Mouse (Mus musculus): ENCODE data around the gene Elf4. TPM values are rescaled to one million over a fixed set of nuclear protein-coding genes. Genes with fewer than 3 reads are reported as not detected.

The Elf4 gene
- total and polyA plus RNA-seq, 3 experiments = 3.4 to 15.3 TPM; not detected in 1

DNA sequence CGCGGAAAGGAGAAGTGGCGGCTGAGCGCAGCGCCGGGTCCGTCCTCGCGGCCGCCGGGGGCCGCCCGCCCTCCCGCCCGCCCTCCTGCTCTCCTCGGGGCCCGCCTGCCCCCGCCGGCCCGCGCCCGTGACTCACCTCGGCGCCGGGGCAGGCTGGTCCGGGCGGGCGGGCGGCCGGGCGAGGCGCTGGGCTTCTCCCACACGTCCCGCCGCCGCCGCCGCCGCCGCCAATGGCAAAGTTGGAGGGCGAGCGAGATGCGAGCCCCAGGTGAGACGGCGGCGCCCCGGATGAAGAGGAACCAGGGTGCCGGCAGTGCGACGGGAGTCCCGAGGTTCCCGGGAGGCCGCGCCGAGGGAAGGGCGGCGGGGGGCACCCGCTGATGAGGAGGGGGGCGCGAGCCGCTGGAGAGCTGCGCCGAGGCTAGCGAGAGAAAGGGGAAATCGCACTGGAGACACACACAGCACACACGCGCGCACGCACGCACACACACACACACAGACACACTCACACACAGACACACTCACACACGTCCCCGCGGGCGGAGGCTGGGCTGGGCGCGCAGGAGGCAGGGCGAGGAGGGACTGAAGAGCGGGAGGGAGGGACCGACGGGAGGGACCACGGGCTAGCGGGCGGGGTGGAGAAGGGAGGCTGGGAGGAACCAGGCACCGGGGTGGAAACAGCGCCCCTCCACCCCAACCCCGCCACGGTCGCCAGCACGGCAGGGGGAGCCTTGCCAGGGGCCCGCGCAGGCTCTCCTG is 9.0 kb downstream of the Elf4 start:
- peak; percentile 85 for DNase-seq (ENCODE audit: low read depth, low spot score)
- H3K36me3 ChIP-seq (ENCODE audit: control insufficient read depth in 1 of 2, insufficient read depth in 2 of 2, low read length in 2 of 2) = peaks cover 0 to 8% of the 10 kb centered on the region in 2 experiments; a peak in 2 of 4 replicates
- peaks cover 26% of the 10 kb centered on the region for H3K79me2 ChIP-seq (ENCODE audit: control insufficient read depth, insufficient read depth, low read length, poor library complexity)
- peak overlapping the region; percentile 89 to 91 for H3K4me3 ChIP-seq (ENCODE audit: control insufficient read depth in 1 of 2, insufficient read depth in 1 of 2, low read depth in 2 of 2, low read length in 2 of 2)
- no peaks in the 10 kb centered on the region for H3K27me3 ChIP-seq (ENCODE audit: control insufficient read depth in 1 of 2, insufficient read depth in 2 of 2, low read length in 2 of 2)
- H3K27ac ChIP-seq (ENCODE audit: control insufficient read depth, low read depth, low read length) = peak overlapping the region; percentile 42; the same call in 1 of the 2 replicates
- TF ChIP-seq NELFE (IDR thresholded peaks at IDR 0.05; ENCODE audit: low read depth, low read length) (peak; percentile 58), SMC3 (IDR thresholded peaks at IDR 0.05; ENCODE audit: low read depth, low read length) (no peak), ZKSCAN1 (IDR thresholded peaks at IDR 0.05; ENCODE audit: low read depth, low read length) (no peak), SIN3A (IDR thresholded peaks at IDR 0.05; ENCODE audit: low read length) (peak; percentile 50), USF2 (IDR thresholded peaks at IDR 0.05; ENCODE audit: borderline replicate concordance in 1 of 2, insufficient read depth in 1 of 2, low read depth in 1 of 2, low read length in 2 of 2) (no peak), CTCF (IDR thresholded peaks at IDR 0.05 in 2 of 3, conservative IDR thresholded peaks at IDR 0.05 in 1 of 3; ENCODE audit: control insufficient read depth in 1 of 3, insufficient read depth in 1 of 3, low read depth in 2 of 3, low read length in 3 of 3, poor library complexity in 1 of 3, severe bottlenecking in 1 of 3) (peak in 1 of 3 experiments; percentile 4; a peak in 2 of 6 replicates), POLR2A (IDR thresholded peaks at IDR 0.05; ENCODE audit: control insufficient read depth in 1 of 2, insufficient read depth in 1 of 2, low read depth in 1 of 2, low read length in 2 of 2, poor library complexity in 1 of 2) (peak; percentile 37 to 45; a peak in 2 of 4 replicates), POLR2AphosphoS2 (IDR thresholded peaks at IDR 0.05; ENCODE audit: low read length) (peak; percentile 30; the same call in 1 of the 2 replicates), KAT2A (conservative IDR thresholded peaks at IDR 0.05; ENCODE audit: low read depth, low read length) (no peak), ZMIZ1 (IDR thresholded peaks at IDR 0.05; ENCODE audit: low read depth, low read length) (0 out of 2 replicates have a peak, but pooled peaks have one; percentile 38), MAZ (IDR thresholded peaks at IDR 0.05; ENCODE audit: low read depth, low read length) (0 out of 2 replicates have a peak, but pooled peaks have one; percentile 73), MAX (IDR thresholded peaks at IDR 0.05; ENCODE audit: low read length) (peak; percentile 20; the same call in 1 of the 2 replicates), CHD1 (IDR thresholded peaks at IDR 0.05; ENCODE audit: low read depth, low read length) (no peak)
- no peaks in the 10 kb centered on the region for H3K9me3 ChIP-seq (replicated peaks; ENCODE audit: insufficient read depth, low read length)
- peaks cover 0 to 14% of the 10 kb centered on the region in 2 experiments; a peak in 2 of 4 replicates for H3K4me1 ChIP-seq (ENCODE audit: control insufficient read depth in 1 of 2, insufficient read depth in 2 of 2, low read length in 2 of 2)
- H3K9ac ChIP-seq (ENCODE audit: control insufficient read depth, low read depth, low read length, poor library complexity, severe bottlenecking) = peak overlapping the region; percentile 94

DNA sequence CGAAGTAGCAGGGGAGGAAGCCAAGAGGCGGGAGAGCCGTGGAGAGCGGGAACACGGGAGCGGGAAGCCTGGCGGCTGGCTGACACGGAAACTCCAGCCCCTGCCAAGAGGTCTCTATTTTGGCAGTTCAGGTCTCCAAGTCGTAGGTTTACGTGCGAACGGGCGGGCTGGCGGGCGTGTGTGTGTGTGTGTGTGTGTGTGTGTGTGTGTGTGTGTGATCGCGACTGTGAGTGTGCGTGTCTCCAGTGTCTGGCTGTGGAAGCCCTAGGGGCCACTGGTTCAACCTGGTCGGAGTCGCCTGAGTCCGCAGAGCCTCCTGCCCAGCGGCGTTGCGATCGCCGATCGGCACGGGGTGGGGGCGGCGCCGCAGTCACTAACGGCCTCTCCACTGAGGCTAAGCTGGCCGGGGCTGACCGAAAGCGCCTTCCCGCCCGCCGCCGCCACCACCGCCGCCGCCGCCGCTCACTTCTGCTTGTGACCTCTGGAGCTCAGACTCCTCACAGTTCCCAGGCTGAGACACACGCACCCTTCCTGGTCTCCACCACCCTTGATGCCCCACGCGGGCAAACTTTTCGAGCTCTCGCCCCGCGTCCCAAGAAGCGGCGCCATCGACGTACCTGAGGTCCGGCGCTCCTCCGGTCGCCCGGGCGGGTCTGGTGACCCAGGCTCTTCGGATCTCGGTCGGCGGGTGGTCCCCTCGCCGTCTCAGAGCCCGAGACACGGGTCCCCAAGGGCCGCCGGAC is 9.8 kb downstream of the Elf4 start:
- Histone ChIP-seq H3K27ac (ENCODE audit: control insufficient read depth, low read depth, low read length) (peak overlapping the region; percentile 47), H3K4me3 (ENCODE audit: control insufficient read depth in 1 of 2, insufficient read depth in 1 of 2, low read depth in 2 of 2, low read length in 2 of 2) (peak overlapping the region; percentile 89 to 91), H3K79me2 (ENCODE audit: control insufficient read depth, insufficient read depth, low read length, poor library complexity) (peaks cover 26% of the 10 kb centered on the region), H3K36me3 (ENCODE audit: control insufficient read depth in 1 of 2, insufficient read depth in 2 of 2, low read length in 2 of 2) (peaks cover 0 to 8% of the 10 kb centered on the region in 2 experiments; a peak in 2 of 4 replicates), H3K4me1 (ENCODE audit: control insufficient read depth in 1 of 2, insufficient read depth in 2 of 2, low read length in 2 of 2) (peaks cover 0 to 14% of the 10 kb centered on the region in 2 experiments; a peak in 2 of 4 replicates), H3K9ac (ENCODE audit: control insufficient read depth, low read depth, low read length, poor library complexity, severe bottlenecking) (peak overlapping the region; percentile 94), H3K27me3 (ENCODE audit: control insufficient read depth in 1 of 2, insufficient read depth in 2 of 2, low read length in 2 of 2) (no peaks in the 10 kb centered on the region), H3K9me3 (replicated peaks; ENCODE audit: insufficient read depth, low read length) (no peaks in the 10 kb centered on the region)
- TF ChIP-seq ETS1 (IDR thresholded peaks at IDR 0.05; ENCODE audit: low read depth, low read length) (no peak), RAD21 (IDR thresholded peaks at IDR 0.05; ENCODE audit: low read depth, low read length) (no peak), SIN3A (IDR thresholded peaks at IDR 0.05; ENCODE audit: low read length) (no peak), USF1 (IDR thresholded peaks at IDR 0.05; ENCODE audit: low read depth, low read length) (no peak), JUND (IDR thresholded peaks at IDR 0.05; ENCODE audit: low read depth, low read length) (no peak), MAFK (IDR thresholded peaks at IDR 0.05; ENCODE audit: borderline replicate concordance, low read depth, low read length) (no peak), HCFC1 (IDR thresholded peaks at IDR 0.05; ENCODE audit: low read depth, low read length) (no peak), ZKSCAN1 (IDR thresholded peaks at IDR 0.05; ENCODE audit: low read depth, low read length) (no peak), NELFE (IDR thresholded peaks at IDR 0.05; ENCODE audit: low read depth, low read length) (no peak), TBP (IDR thresholded peaks at IDR 0.05; ENCODE audit: low read depth, low read length) (no peak), GABPA (IDR thresholded peaks at IDR 0.05; ENCODE audit: low read depth, low read length) (no peak), MYC (IDR thresholded peaks at IDR 0.05; ENCODE audit: low read depth, low read length) (no peak), E2F4 (IDR thresholded peaks at IDR 0.05; ENCODE audit: borderline replicate concordance, low read depth, low read length) (no peak), MYB (IDR thresholded peaks at IDR 0.05; ENCODE audit: low read depth, low read length) (no peak)
- peak; percentile 45 for DNase-seq (ENCODE audit: low read depth, low spot score)
